Mouse (Mus musculus) adrenal gland, adult 2 months (tissue): Measurements from ENCODE around the gene Chrdl2. TPM values are rescaled to one million over a fixed set of nuclear protein-coding genes. Genes with fewer than 3 reads are reported as not detected.

ENCODE experiments used
- DNase-seq: peaks from one replicate; pipeline ENCODE4 v3.0.0; 2021
- polyA plus RNA-seq: library from polyadenylated mRNA; depleted of rRNA; stranded (reverse); fragments of >200 nt; gene quantifications from 2 replicates; pipeline ENCODE4 v1.2.3, GENCODE M21; 2012
- total RNA-seq, 2 experiments: library from RNA; stranded (reverse); gene quantifications; 2 replicates each; pipeline ENCODE4 v1.2.3; 2021

Gene Chrdl2
- total and polyA plus RNA-seq, 3 experiments: not detected

DNA sequence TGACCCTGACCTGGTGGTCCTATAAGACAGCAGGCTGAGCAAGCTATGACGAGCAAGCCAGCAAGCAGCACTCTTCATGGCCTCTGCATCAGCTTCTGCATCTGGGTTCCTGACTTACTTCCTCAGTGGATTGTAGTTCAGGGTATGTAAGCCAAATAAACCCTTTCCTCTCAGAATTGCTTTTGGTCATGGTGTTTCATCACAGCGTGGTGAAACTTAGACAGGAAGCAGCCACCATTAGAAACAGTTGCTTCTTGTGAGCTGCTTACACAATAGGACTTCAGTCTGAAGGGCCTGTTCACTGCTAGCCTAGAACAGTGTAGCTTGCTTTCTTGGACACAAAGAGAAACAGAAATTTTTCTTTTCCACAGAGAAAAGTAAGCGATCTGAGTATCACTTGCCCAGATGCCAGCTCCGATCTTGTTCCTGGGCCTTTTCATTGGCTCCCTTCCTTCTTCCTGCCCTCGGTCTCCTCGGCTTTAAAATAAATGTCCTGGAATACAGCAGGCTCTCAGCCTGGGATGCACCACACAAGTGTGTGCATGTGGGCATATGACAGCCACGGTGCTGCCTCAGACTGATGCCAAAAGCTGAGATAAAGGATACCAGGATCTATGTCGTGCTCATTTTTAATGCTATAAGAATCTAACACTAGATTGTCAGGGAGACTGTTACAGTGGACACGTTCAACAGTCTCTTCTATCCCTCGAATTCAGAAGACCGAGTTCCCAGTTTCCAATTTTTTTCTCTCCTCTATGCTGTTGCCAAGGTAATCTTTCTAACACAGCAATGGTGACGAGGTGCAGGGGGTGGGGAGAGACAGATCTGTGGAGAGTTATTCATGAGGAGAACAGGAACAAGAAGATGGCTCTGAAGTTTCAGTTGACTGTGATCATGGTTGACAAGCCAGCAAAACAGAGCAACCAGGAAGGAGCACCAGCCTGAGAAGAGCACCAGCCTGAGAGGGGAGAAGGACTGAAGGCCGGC is 23.4 kb upstream of the Chrdl2 start:
- DNase-seq: no peak

GRCm38 (mm10) chr7:99988725-99989124 is 17.2 kb upstream of the Chrdl2 start:
- DNase-seq: peak; percentile 76

GRCm38 (mm10) chr7:99989844-99990760 is 15.9 kb upstream of the Chrdl2 start:
- DNase-seq: peak; percentile 63

- DNase-seq: no peak
Measured at GRCm38 (mm10) chr7:99990990-99991707, 14.8 kb upstream of the Chrdl2 start.

DNA sequence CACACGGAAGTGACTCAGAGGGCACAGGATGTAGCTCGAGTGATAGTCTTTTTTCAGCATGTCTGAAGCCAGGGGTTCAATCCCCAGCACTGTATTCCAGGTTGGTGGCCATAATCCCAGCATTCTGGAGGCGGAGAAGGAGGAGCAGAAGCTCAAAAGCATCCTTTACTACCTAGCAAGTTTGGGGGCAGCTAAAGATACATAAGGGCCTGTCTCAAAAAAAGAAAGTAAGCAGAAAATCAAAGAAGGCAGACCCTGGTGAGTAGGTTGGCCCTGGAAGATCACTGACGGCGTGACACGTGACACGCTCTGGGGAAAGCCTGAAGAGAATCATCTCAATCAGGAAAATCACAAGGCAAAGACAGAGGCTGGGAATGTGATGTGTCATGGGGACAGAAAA is 12.8 kb upstream of the Chrdl2 start:
- no peak for DNase-seq

DNA sequence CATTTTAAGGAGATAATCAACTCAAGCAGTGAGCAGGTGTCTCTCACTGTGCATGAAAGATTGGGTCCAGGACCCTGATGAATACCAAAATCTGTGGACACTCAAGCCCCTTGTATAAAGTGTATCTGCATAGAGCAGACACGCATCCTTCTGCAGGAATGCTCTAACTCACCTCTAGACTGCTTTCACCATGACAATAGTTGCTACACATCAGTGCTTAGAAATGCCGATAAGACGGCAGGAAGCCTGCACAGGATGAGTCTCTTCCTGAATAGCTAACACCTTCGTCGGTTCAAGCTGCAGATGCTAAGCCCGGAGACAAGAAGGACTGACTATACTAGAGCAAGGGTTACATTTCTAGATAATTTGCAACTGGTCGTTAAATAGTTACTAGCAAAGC is 10.8 kb upstream of the Chrdl2 start:
- no peak for DNase-seq

GRCm38 (mm10) chr7:99998668-99999067 is 7.3 kb upstream of the Chrdl2 start:
- no peak for DNase-seq

GRCm38 (mm10) chr7:100003781-100004180 is 2.2 kb upstream of the Chrdl2 start:
- DNase-seq: no peak

GRCm38 (mm10) chr7:100006411-100006810 is 439 bp downstream of the Chrdl2 start:
- DNase-seq: no peak

- no peak for DNase-seq
Measured at GRCm38 (mm10) chr7:100008765-100009164, 2.8 kb downstream of the Chrdl2 start.

GRCm38 (mm10) chr7:100009640-100010039 is 3.7 kb downstream of the Chrdl2 start:
- DNase-seq: peak; percentile 76

GRCm38 (mm10) chr7:100010711-100011110 is 4.7 kb downstream of the Chrdl2 start:
- DNase-seq: no peak

DNA sequence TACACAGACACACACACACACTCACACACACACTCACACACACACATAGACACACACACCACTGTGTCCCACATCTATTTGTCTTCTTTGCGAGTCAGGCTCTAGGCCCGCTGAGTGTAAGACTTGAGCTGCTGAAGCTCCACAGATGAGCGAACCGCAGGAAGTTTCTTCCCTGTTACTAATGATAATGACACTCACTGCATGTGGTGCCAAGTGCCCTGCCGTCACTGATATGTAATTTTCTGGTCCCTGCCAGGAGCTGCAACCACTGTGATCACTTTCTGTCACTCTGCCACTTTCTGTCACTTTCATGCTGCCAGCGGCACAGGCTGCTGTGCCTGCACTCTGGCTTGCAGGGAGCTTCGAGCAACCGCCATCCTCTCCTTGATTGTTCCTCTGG is 6.1 kb downstream of the Chrdl2 start:
- peak; percentile 49 for DNase-seq

DNA sequence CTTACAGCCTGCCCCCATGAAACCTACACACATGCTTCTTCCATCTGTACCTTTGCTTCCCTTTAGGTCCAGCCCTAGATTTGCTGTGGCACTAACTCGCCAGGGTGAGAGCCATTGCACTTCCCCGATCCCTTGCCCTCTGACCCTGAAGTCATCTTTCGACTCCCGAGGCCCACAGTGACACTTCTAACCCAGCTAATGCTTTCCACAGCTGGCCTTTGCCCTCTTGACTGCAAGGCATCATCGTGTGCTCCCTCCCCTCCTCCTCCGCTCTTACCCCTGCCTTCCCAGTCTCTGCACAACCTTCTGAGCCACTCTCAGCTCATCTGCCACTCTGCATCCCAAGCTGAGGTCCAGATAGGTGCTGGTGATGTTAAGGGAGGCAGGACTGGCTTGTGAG is 6.5 kb downstream of the Chrdl2 start:
- no peak for DNase-seq

GRCm38 (mm10) chr7:100014123-100014600 is 8.2 kb downstream of the Chrdl2 start:
- DNase-seq: peak; percentile 77

DNA sequence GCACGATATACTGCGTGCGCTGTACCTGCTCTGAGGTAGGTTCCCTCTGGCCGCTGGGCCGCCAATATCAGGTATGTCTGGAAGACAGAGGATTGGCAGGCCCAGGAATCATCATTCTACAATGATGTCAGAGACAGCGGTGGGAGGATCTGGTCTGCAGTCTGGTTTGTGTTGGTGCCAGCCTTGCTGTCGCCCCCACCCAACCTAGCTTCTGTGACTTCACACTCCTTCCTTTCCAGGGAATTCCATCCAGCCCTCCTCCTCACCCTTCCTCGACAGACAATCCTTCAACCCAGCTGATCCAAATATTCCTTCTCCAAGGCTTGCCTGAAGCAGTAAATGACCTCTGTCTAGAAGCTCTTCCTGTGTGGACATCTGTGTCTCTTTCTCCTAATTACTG is 11.1 kb downstream of the Chrdl2 start:
- DNase-seq: no peak

- DNase-seq: no peak
Measured at GRCm38 (mm10) chr7:100027353-100027752, 21.4 kb downstream of the Chrdl2 start.

- DNase-seq: no peak
Measured at GRCm38 (mm10) chr7:100029307-100029706, 23.3 kb downstream of the Chrdl2 start.

- no peak for DNase-seq
Measured at GRCm38 (mm10) chr7:100030996-100031749, 25.2 kb downstream of the Chrdl2 start.

- no peak for DNase-seq
Measured at GRCm38 (mm10) chr7:100033672-100034071, 27.7 kb downstream of the Chrdl2 start.
